Mouse (Mus musculus) liver, embryonic 11.5 days (tissue): Measurements from ENCODE around the gene Primpol. TPM values are rescaled to one million over a fixed set of nuclear protein-coding genes. Genes with fewer than 3 reads are reported as not detected.
A peak's percentile ranks its signal among the peaks of the same experiment; 100 is the strongest.

Source experiments
- ATAC-seq: fragments of 200-750 bp; cut with Nextera tagmentation; replicated peaks from 2 replicates; pipeline ENCODE4 v1.8.0; 2017; ENCODE audit warnings: moderate number of reproducible peaks, mild to moderate bottlenecking, moderate TSS enrichment, moderate library complexity; ENCODE audit not compliant: low FRiP score
- DNase-seq: peaks from one replicate; pipeline ENCODE4 v3.0.0-alpha.2; 2017; ENCODE audit warnings: low spot score
- H3K27ac ChIP-seq: fragments of 300-500 bp; sonication (generic); 2 replicates; pipeline ENCODE4 v1.5.1; 2014; ENCODE audit warnings: mild to moderate bottlenecking, low read depth, low read length, control low read depth
- H3K27me3 ChIP-seq: fragments of 300-500 bp; sonication (generic); replicated peaks from 2 replicates; pipeline ENCODE4 v1.6.1; 2014; ENCODE audit warnings: low read length, mixed read lengths; ENCODE audit not compliant: control insufficient read depth, insufficient read depth
- H3K36me3 ChIP-seq: fragments of 300-500 bp; sonication (generic); 2 replicates; pipeline ENCODE4 v1.6.1; 2014; ENCODE audit warnings: mild to moderate bottlenecking, low read length, moderate library complexity, mixed read lengths; ENCODE audit not compliant: control insufficient read depth, insufficient read depth
- H3K4me1 ChIP-seq: fragments of 300-500 bp; sonication (generic); replicated peaks from 2 replicates; pipeline ENCODE4 v1.6.1; 2014; ENCODE audit warnings: low read length, mixed read lengths; ENCODE audit not compliant: control insufficient read depth, insufficient read depth
- H3K4me2 ChIP-seq: fragments of 300-500 bp; sonication (generic); 2 replicates; pipeline ENCODE4 v1.6.1; 2014; ENCODE audit warnings: mild to moderate bottlenecking, control low read depth, moderate library complexity
- H3K4me3 ChIP-seq: fragments of 300-500 bp; sonication (generic); 2 replicates; pipeline ENCODE4 v1.5.1; 2014; ENCODE audit warnings: low read depth, low read length, control low read depth
- H3K9ac ChIP-seq: fragments of 300-500 bp; sonication (generic); 2 replicates; pipeline ENCODE4 v1.6.1; 2014; ENCODE audit warnings: low read depth, low read length, control low read depth
- H3K9me3 ChIP-seq: fragments of 300-500 bp; sonication (generic); 2 replicates; pipeline ENCODE4 v1.6.1; 2016; ENCODE audit warnings: low read length, inconsistent platforms, mixed read lengths; ENCODE audit not compliant: control insufficient read depth
- WGBS: fragments of 180-500 bp; shearing (Covaris S2); extraction: QIAGEN DNeasy Blood & Tissue Kit; methylation state at CpG from one replicate; pipeline ENCODE4 v1.1.7; 2014; 5-methylcytosine and 5-hydroxymethylcytosine counted together
- polyA plus RNA-seq: library from polyadenylated mRNA; unstranded; fragments of >200 nt; fragmentation: Nextera tagmentation; extraction: Ambion mirVana; gene quantifications from 2 replicates; pipeline ENCODE4 v1.2.1, GENCODE M21; 2014

The Primpol gene
- polyA plus RNA-seq, 1 experiment from 2014 or later: 16.4 TPM

- no peak overlapping the region for H3K9ac ChIP-seq
- H3K4me2 ChIP-seq: no peak overlapping the region
- DNase-seq: no peak
- peaks cover 26% of the 10 kb centered on the region for H3K36me3 ChIP-seq
- 95% methylated on average over 3 of the region's 3 CpGs for WGBS
- no peak overlapping the region for H3K4me3 ChIP-seq
- peaks cover 19% of the 10 kb centered on the region for H3K4me1 ChIP-seq
- H3K27ac ChIP-seq: no peak overlapping the region
- no peak for ATAC-seq
- H3K27me3 ChIP-seq: no peaks in the 10 kb centered on the region
- no peaks in the 10 kb centered on the region for H3K9me3 ChIP-seq
Observed at GRCm38 (mm10) chr8:46630422-46630821, 13.4 kb upstream of the Primpol start.

- DNase-seq (no peak), ATAC-seq (no peak)
- H3K4me3 ChIP-seq: no peak overlapping the region
- 80% methylated on average over 1 of the region's 1 CpGs for WGBS
- H3K9me3 ChIP-seq: no peaks in the 10 kb centered on the region
- no peak overlapping the region for H3K27ac ChIP-seq
- H3K4me2 ChIP-seq: no peak overlapping the region
- peaks cover 28% of the 10 kb centered on the region for H3K4me1 ChIP-seq
- H3K9ac ChIP-seq: no peak overlapping the region
- H3K36me3 ChIP-seq: peaks cover 13% of the 10 kb centered on the region; the same call in 1 of the 2 replicates
- no peaks in the 10 kb centered on the region for H3K27me3 ChIP-seq
Observed at GRCm38 (mm10) chr8:46628645-46629044, 11.6 kb upstream of the Primpol start.

- Histone ChIP-seq H3K36me3 (peaks cover 11% of the 10 kb centered on the region; the same call in 1 of the 2 replicates), H3K4me2 (no peak overlapping the region), H3K4me1 (peaks cover 28% of the 10 kb centered on the region), H3K4me3 (no peak overlapping the region), H3K27ac (no peak overlapping the region), H3K27me3 (no peaks in the 10 kb centered on the region), H3K9me3 (no peaks in the 10 kb centered on the region), H3K9ac (no peak overlapping the region)
- DNase-seq (no peak), ATAC-seq (no peak)
- 68% methylated on average over 7 of the region's 7 CpGs for WGBS
Observed at GRCm38 (mm10) chr8:46627881-46628280, 10.9 kb upstream of the Primpol start.

GRCm38 (mm10) chr8:46626642-46627041 is 9.6 kb upstream of the Primpol start:
- Histone ChIP-seq H3K9ac (no peak overlapping the region), H3K9me3 (no peaks in the 10 kb centered on the region), H3K4me2 (no peak overlapping the region), H3K4me1 (peaks cover 28% of the 10 kb centered on the region), H3K36me3 (peaks cover 9% of the 10 kb centered on the region; the same call in 1 of the 2 replicates), H3K27me3 (no peaks in the 10 kb centered on the region), H3K27ac (no peak overlapping the region), H3K4me3 (no peak overlapping the region)
- WGBS: 88% methylated on average over 5 of the region's 5 CpGs
- ATAC-seq (no peak), DNase-seq (no peak)

DNA sequence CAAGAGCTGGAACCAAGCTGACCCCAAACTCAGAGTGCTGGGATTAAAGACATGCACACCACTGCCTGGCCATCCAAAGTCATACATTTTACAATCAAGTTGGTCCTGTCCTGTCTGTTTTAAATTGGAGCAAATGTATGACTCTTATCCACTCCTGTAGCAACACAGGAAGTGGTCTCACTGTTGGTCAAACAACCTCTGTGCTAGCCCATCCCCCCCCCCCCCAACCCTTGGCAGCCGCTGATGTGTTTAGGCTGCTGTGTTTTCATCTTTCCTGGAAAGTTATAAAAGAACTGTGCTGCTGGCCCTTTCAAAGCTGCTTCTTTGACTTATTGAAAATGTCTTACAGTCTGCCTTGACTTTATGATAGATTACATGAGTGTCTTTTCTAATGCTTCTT is 8.2 kb upstream of the Primpol start:
- H3K27ac ChIP-seq: no peak overlapping the region
- H3K27me3 ChIP-seq: no peaks in the 10 kb centered on the region
- no peak overlapping the region for H3K9ac ChIP-seq
- H3K4me1 ChIP-seq: peaks cover 28% of the 10 kb centered on the region
- H3K36me3 ChIP-seq: peaks cover 5% of the 10 kb centered on the region; the same call in 1 of the 2 replicates
- WGBS: 8% methylated on average over 1 of the region's 1 CpGs
- DNase-seq (no peak), ATAC-seq (no peak)
- no peak overlapping the region for H3K4me3 ChIP-seq
- H3K4me2 ChIP-seq: no peak overlapping the region
- no peaks in the 10 kb centered on the region for H3K9me3 ChIP-seq

DNA sequence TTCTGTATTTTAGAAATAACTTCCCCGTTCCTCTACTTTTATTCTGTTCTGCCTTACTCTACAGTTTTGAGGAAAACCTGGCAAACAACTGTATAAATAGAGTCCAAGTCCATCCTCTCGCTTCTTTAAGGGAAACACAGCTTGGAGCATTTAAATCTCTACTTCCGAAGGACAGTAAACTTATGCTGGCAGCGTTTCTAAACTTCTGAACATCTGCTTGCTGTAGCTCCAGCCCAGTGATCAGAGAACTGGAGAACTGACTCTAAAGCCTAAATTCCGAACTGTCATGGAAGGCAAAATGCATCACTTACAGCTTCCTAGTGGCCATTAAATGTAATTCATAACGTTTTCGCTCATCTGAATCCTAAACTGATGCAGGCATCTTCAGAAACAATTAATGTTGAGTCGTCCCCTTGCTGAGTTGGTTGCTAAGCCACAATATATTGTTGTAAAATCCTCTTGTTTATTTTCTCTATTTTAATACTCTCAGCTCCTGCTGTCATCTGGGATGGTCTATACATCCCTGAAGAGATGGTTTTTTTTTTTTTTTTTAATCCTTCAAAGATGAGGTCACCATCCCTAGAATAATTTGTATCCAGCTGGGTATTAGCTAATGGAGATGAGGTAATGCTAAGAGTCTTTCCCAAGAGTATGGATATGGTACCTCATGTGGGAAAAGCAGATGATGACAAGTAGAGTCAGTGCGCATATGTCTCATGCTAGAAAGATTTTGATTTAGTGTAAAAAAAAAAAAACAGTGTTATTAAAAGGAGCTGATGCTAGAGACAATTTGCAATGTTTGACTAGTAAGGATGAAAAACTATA is 5.6 kb upstream of the Primpol start:
- no peak overlapping the region for H3K4me3 ChIP-seq
- no peak overlapping the region for H3K27ac ChIP-seq
- H3K9ac ChIP-seq: no peak overlapping the region
- H3K9me3 ChIP-seq: no peaks in the 10 kb centered on the region
- no peaks in the 10 kb centered on the region for H3K36me3 ChIP-seq
- 87% methylated on average over 9 of the region's 9 CpGs for WGBS
- ATAC-seq: no peak
- no peak for DNase-seq
- H3K4me2 ChIP-seq: no peak overlapping the region
- peaks cover 29% of the 10 kb centered on the region for H3K4me1 ChIP-seq
- no peaks in the 10 kb centered on the region for H3K27me3 ChIP-seq

- no peaks in the 10 kb centered on the region for H3K36me3 ChIP-seq
- 7% methylated on average over 10 of the region's 10 CpGs for WGBS
- peaks cover 8% of the 10 kb centered on the region for H3K4me1 ChIP-seq
Observed at GRCm38 (mm10) chr8:46618639-46619320, 1.8 kb upstream of the Primpol start.

GRCm38 (mm10) chr8:46617690-46618620 is 943 bp upstream of the Primpol start:
- no peaks in the 10 kb centered on the region for H3K27me3 ChIP-seq
- no peak for DNase-seq

More at GRCm38 (mm10) chr8:46618639-46619320, 1.8 kb upstream of the Primpol start:
- Histone ChIP-seq H3K9ac (peak overlapping the region; percentile 86), H3K27me3 (no peaks in the 10 kb centered on the region), H3K4me2 (peak overlapping the region; percentile 89), H3K27ac (no peak overlapping the region), H3K4me3 (peak overlapping the region; percentile 70), H3K9me3 (no peaks in the 10 kb centered on the region)
- no peak for ATAC-seq
- DNase-seq: no peak

More at GRCm38 (mm10) chr8:46617690-46618620, 943 bp upstream of the Primpol start:
- peaks cover 8% of the 10 kb centered on the region for H3K4me1 ChIP-seq
- H3K36me3 ChIP-seq: no peaks in the 10 kb centered on the region
- H3K9ac ChIP-seq: peak overlapping the region; percentile 86
- peak; percentile 55 for ATAC-seq
- peak overlapping the region; percentile 89 for H3K4me2 ChIP-seq
- H3K27ac ChIP-seq: peak overlapping the region; percentile 93
- under 1% methylated on average over 38 of the region's 38 CpGs for WGBS
- H3K9me3 ChIP-seq: no peaks in the 10 kb centered on the region
- H3K4me3 ChIP-seq: peak overlapping the region; percentile 70
